Comparison of ENCODE assay signal across 9 mouse cellular contexts in genomic region chr2:165360861-165361260, GRCm38 (mm10). TPM values are rescaled to one million over a fixed set of nuclear protein-coding genes. Genes with fewer than 3 reads are reported as not detected.
DNase-seq lines count a peak whose midpoint lies in the region; ATAC-seq and TF ChIP-seq lines count a peak whose summit lies in the region.
"Had no signal": no experiment of that assay in that cellular context is flagged by ENCODE, and none has a peak within 500 bp of the region (broad histone marks: within the 10 kb centered on the region; RNA-seq: fewer than 3 reads in every experiment).

No protein-coding gene starts in this region.

- no peaks in the 10 kb centered on the region for H3K79me2 ChIP-seq in MEL (ENCODE audit: control insufficient read depth, insufficient read depth, low read length, poor library complexity)

- no peaks in the 10 kb centered on the region for H3K9me3 ChIP-seq in heart, embryonic 10.5 days
- no peaks in the 10 kb centered on the region for H3K9me3 ChIP-seq in MEL (replicated peaks; ENCODE audit: insufficient read depth, low read length)
- no peaks in the 10 kb centered on the region for H3K9me3 ChIP-seq in kidney, postnatal 0 days (replicated peaks; ENCODE audit: low read length)

- peak; percentile 35; the same call in 1 of the 2 replicates for ATAC-seq in kidney, postnatal 0 days (replicated peaks; ENCODE audit: low FRiP score, low read depth)

- TF ChIP-seq POLR2A in MEL (IDR thresholded peaks at IDR 0.05; ENCODE audit: control insufficient read depth in 1 of 2, insufficient read depth in 1 of 2, low read depth in 1 of 2, low read length in 2 of 2, poor library complexity in 1 of 2), result no peak

- no peak overlapping the region for H3K9ac ChIP-seq in MEL (ENCODE audit: control insufficient read depth, low read depth, low read length, poor library complexity, severe bottlenecking)
- no peak overlapping the region for H3K9ac ChIP-seq in kidney, postnatal 0 days (ENCODE audit: low read depth, low read length)

- intact Hi-C loops in gastrocnemius, adult 2 months (cut with DNase I), result loop anchor here (2.0 kb wide), 1 partner anchor 128 kb away; no protein-coding TSS in a partner anchor

- TF ChIP-seq CTCF in MEL (IDR thresholded peaks at IDR 0.05 in 2 of 3, conservative IDR thresholded peaks at IDR 0.05 in 1 of 3; ENCODE audit: control insufficient read depth in 1 of 3, insufficient read depth in 1 of 3, low read depth in 2 of 3, low read length in 3 of 3, poor library complexity in 1 of 3, severe bottlenecking in 1 of 3), result peak; percentile 79 to 96 (median 86)
- peak; percentile 79 for TF ChIP-seq CTCF in gastrocnemius, adult 2 months (IDR thresholded peaks at IDR 0.05)
- TF ChIP-seq CTCF in kidney, postnatal 0 days (IDR thresholded peaks at IDR 0.05; ENCODE audit: low read depth), result peak; percentile 91

- no peak overlapping the region for H3K4me3 ChIP-seq in heart, embryonic 10.5 days
- H3K4me3 ChIP-seq in MEL (ENCODE audit: control insufficient read depth in 1 of 2, insufficient read depth in 1 of 2, low read depth in 2 of 2, low read length in 2 of 2), result no peak overlapping the region
- H3K4me3 ChIP-seq in gastrocnemius, adult 2 months, result no peak overlapping the region
- no peak overlapping the region for H3K4me3 ChIP-seq in kidney, postnatal 0 days (replicated peaks; ENCODE audit: low read depth, low read length)

- no peak for TF ChIP-seq EP300 in MEL (IDR thresholded peaks at IDR 0.05; ENCODE audit: low read depth in 1 of 2, low read length in 2 of 2)

- no peak overlapping the region for H3K4me2 ChIP-seq in kidney, postnatal 0 days (ENCODE audit: low read length)

- 3% methylated on average over 1 of the region's 1 CpGs for WGBS in heart, embryonic 10.5 days
- WGBS in kidney, postnatal 0 days, result 0% methylated on average over 1 of the region's 1 CpGs

- peak; percentile 45 for DNase-seq in heart, adult 8-10 months (ENCODE audit: low spot score)
- no peak for DNase-seq in heart, embryonic 10.5 days (ENCODE audit: low spot score)
- DNase-seq in MEL (ENCODE audit: low read depth, low spot score), result peak; percentile 78
- DNase-seq in cerebellum, adult 9-11 months, result peak; percentile 34
- DNase-seq in gastrocnemius, adult 2 months, result peak; percentile 70
- DNase-seq in kidney, postnatal 0 days (ENCODE audit: low spot score), result peak; percentile 87
- peak; percentile 67 for DNase-seq in lung, postnatal 14 days
- peak; percentile 43 for DNase-seq in skeletal muscle tissue, adult 2 months (ENCODE audit: low read depth, low spot score)

- peaks cover 6% of the 10 kb centered on the region; the same call in 1 of the 2 replicates for H3K4me1 ChIP-seq in heart, embryonic 10.5 days
- no peaks in the 10 kb centered on the region for H3K4me1 ChIP-seq in MEL (ENCODE audit: control insufficient read depth in 1 of 2, insufficient read depth in 2 of 2, low read length in 2 of 2)
- no peaks in the 10 kb centered on the region for H3K4me1 ChIP-seq in kidney, postnatal 0 days (replicated peaks; ENCODE audit: insufficient read depth, low read length)

- peak; percentile 93 for TF ChIP-seq RAD21 in MEL (IDR thresholded peaks at IDR 0.05; ENCODE audit: low read depth, low read length)

- H3K36me3 ChIP-seq in heart, embryonic 10.5 days, result no peaks in the 10 kb centered on the region
- H3K36me3 ChIP-seq in MEL (ENCODE audit: control insufficient read depth in 1 of 2, insufficient read depth in 2 of 2, low read length in 2 of 2), result no peaks in the 10 kb centered on the region
- no peaks in the 10 kb centered on the region for H3K36me3 ChIP-seq in kidney, postnatal 0 days (ENCODE audit: insufficient read depth, low read length)

- H3K27ac ChIP-seq in heart, embryonic 10.5 days, result no peak overlapping the region
- no peak overlapping the region for H3K27ac ChIP-seq in MEL (ENCODE audit: control insufficient read depth, low read depth, low read length)
- H3K27ac ChIP-seq in gastrocnemius, adult 2 months, result no peak overlapping the region
- H3K27ac ChIP-seq in kidney, postnatal 0 days, result no peak overlapping the region

- H3K27me3 ChIP-seq in heart, embryonic 10.5 days (ENCODE audit: insufficient read depth, poor library complexity, severe bottlenecking), result peaks cover 28% of the 10 kb centered on the region
- no peaks in the 10 kb centered on the region for H3K27me3 ChIP-seq in MEL (ENCODE audit: control insufficient read depth in 1 of 2, insufficient read depth in 2 of 2, low read length in 2 of 2)
- H3K27me3 ChIP-seq in kidney, postnatal 0 days (ENCODE audit: insufficient read depth, low read length), result no peaks in the 10 kb centered on the region

TF ChIP-seq in MEL, 35 proteins besides CTCF, POLR2A, EP300 and RAD21:
- TF ChIP-seq NELFE (IDR thresholded peaks at IDR 0.05; ENCODE audit: low read depth, low read length) (no peak), ZC3H11A (IDR thresholded peaks at IDR 0.05; ENCODE audit: low read depth, low read length) (peak; percentile 89), SMC3 (IDR thresholded peaks at IDR 0.05; ENCODE audit: low read depth, low read length) (peak; percentile 94), JUND (IDR thresholded peaks at IDR 0.05; ENCODE audit: low read depth, low read length) (no peak)

RNA-seq across cellular contexts. Expression of gene Zfp663, which starts 7.7 kb away (rescaled TPM):
- not detected for total RNA-seq in heart, adult 8-10 months (2022)
- 0.23 and 0.60 TPM in 2 replicates for polyA plus RNA-seq in heart, embryonic 10.5 days (2016; fragmentation: Nextera tagmentation; extraction: Ambion mirVana)
- not detected in 2 replicates for total RNA-seq in MEL (2012; rRNA removed)
- under 1 TPM in 1 of 2 experiments, not detected in 1; 0.18 TPM for polyA plus RNA-seq in MEL (2012; ENCODE audit: insufficient read depth in 1 of 2, insufficient read length in 2 of 2, low read depth in 1 of 2, low replicate concordance in 2 of 2, missing spikeins in 1 of 2)
- not detected for total RNA-seq in gastrocnemius, adult 2 months (2021)
- 0.58 and 0.60 TPM in 2 replicates for polyA plus RNA-seq in kidney, postnatal 0 days (2015; fragmentation: Nextera tagmentation; extraction: Ambion mirVana)

RNA-seq across cellular contexts. Expression of gene Zfp334, which starts 27.2 kb away (rescaled TPM):
- total RNA-seq in heart, adult 8-10 months (2022), result 1 to 10 TPM; 2.2 to 2.6 (median 2.6) TPM
- 9.3 and 12.2 TPM in 2 replicates for polyA plus RNA-seq in heart, embryonic 10.5 days (2016; fragmentation: Nextera tagmentation; extraction: Ambion mirVana)
- not detected in 2 replicates for total RNA-seq in MEL (2012; rRNA removed)
- polyA plus RNA-seq in MEL (2012; ENCODE audit: insufficient read depth in 1 of 2, insufficient read length in 2 of 2, low read depth in 1 of 2, low replicate concordance in 2 of 2, missing spikeins in 1 of 2), result not detected
- total RNA-seq in gastrocnemius, adult 2 months (2021), result 1 to 10 TPM; 2.3 TPM
- 3.6 and 4.7 TPM in 2 replicates for polyA plus RNA-seq in kidney, postnatal 0 days (2015; fragmentation: Nextera tagmentation; extraction: Ambion mirVana)

RNA-seq across cellular contexts. Expression of gene Elmo2, which starts 34.6 kb away (rescaled TPM):
- 10 to 100 TPM; 13.7 to 16.4 (median 13.8) TPM for total RNA-seq in heart, adult 8-10 months (2022)
- polyA plus RNA-seq in heart, embryonic 10.5 days (2016; fragmentation: Nextera tagmentation; extraction: Ambion mirVana), result 56.5 and 61.3 TPM in 2 replicates
- 16.5 and 17.4 TPM in 2 replicates for total RNA-seq in MEL (2012; rRNA removed)
- polyA plus RNA-seq in MEL (2012; ENCODE audit: insufficient read depth in 1 of 2, insufficient read length in 2 of 2, low read depth in 1 of 2, low replicate concordance in 2 of 2, missing spikeins in 1 of 2), result 10 to 100 TPM in 1 of 2 experiments, not detected in 1; 27.6 TPM
- total RNA-seq in gastrocnemius, adult 2 months (2021), result 10 to 100 TPM; 12.8 to 15.0 TPM
- 51.5 and 59.3 TPM in 2 replicates for polyA plus RNA-seq in kidney, postnatal 0 days (2015; fragmentation: Nextera tagmentation; extraction: Ambion mirVana)

RNA-seq across cellular contexts. Expression of gene Ocstamp, which starts 39.3 kb away (rescaled TPM):
- total RNA-seq in heart, adult 8-10 months (2022), result not detected
- polyA plus RNA-seq in heart, embryonic 10.5 days (2016; fragmentation: Nextera tagmentation; extraction: Ambion mirVana), result 0.07 and 0.39 TPM in 2 replicates
- total RNA-seq in MEL (2012; rRNA removed), result not detected in 2 replicates
- not detected for polyA plus RNA-seq in MEL (2012; ENCODE audit: insufficient read depth in 1 of 2, insufficient read length in 2 of 2, low read depth in 1 of 2, low replicate concordance in 2 of 2, missing spikeins in 1 of 2)
- under 1 TPM in 1 of 2 experiments, not detected in 1; 0.11 TPM for total RNA-seq in gastrocnemius, adult 2 months (2021)
- 0.11 and 0.14 TPM in 2 replicates for polyA plus RNA-seq in kidney, postnatal 0 days (2015; fragmentation: Nextera tagmentation; extraction: Ambion mirVana)
- total RNA-seq: left cerebral cortex, postnatal 10 days had no signal
